Mouse (Mus musculus) CD4-positive, CD25-positive, alpha-beta regulatory T cell, adult 9 weeks (primary cell): ENCODE results near the gene Gm20855. TPM values are rescaled to one million over a fixed set of nuclear protein-coding genes. Genes with fewer than 3 reads are reported as not detected.

Experiments
- polyA plus RNA-seq: library from polyadenylated mRNA; unstranded; fragments of 100-300 nt; shearing (Covaris generic); gene quantifications from one replicate; pipeline ENCODE4 v1.2.1, GENCODE M21; 2017

Gene Gm20855
- not detected for polyA plus RNA-seq

GRCm38 (mm10) chrY:35131733-35132132 is at the start of gene Gm20855:
Gm20855 (minus strand) TSS chrY:35131833.

